Mouse (Mus musculus) C2C12 (cell line): Measurements from ENCODE around the gene Tmsb10. TPM values are rescaled to one million over a fixed set of nuclear protein-coding genes. Genes with fewer than 3 reads are reported as not detected.

Experiments
- H3K27me3 ChIP-seq: one replicate; pipeline ENCODE4 v1.6.1; 2011; ENCODE audit not compliant: control insufficient read depth, insufficient read depth, insufficient read length
- H3K36me3 ChIP-seq: one replicate; pipeline ENCODE4 v1.6.1; 2011; ENCODE audit not compliant: control insufficient read depth, insufficient read depth
- H3K4me3 ChIP-seq: one replicate; pipeline ENCODE4 v1.5.1; 2011; ENCODE audit warnings: mild to moderate bottlenecking, control low read depth; ENCODE audit not compliant: poor library complexity, insufficient read depth, severe bottlenecking
- H3K79me2 ChIP-seq: one replicate; pipeline ENCODE4 v1.6.1; 2011; ENCODE audit not compliant: control insufficient read depth, insufficient read depth
- H3K79me3 ChIP-seq: one replicate; pipeline ENCODE4 v1.6.1; 2011; ENCODE audit warnings: low read depth, control low read depth
- H3ac ChIP-seq: one replicate; pipeline ENCODE3; 2011; ENCODE audit warnings: low read depth; ENCODE audit not compliant: control insufficient read depth, insufficient read length
- CEBPB ChIP-seq: IDR thresholded peaks from one replicate; pipeline ENCODE4 v1.6.1; 2011; ENCODE audit warnings: low read depth, mild to moderate bottlenecking, control low read depth, moderate library complexity
- CTCF ChIP-seq: IDR thresholded peaks from one replicate; pipeline ENCODE4 v1.5.1; 2011; ENCODE audit not compliant: control insufficient read depth, insufficient read depth, insufficient read length
- FOSL1 ChIP-seq: IDR thresholded peaks from one replicate; pipeline ENCODE4 v1.8.0; 2011; ENCODE audit warnings: mild to moderate bottlenecking, low read length; ENCODE audit not compliant: poor library complexity, insufficient read depth, severe bottlenecking
- MAX ChIP-seq: IDR thresholded peaks from one replicate; pipeline ENCODE4 v1.6.1; 2011; ENCODE audit warnings: mild to moderate bottlenecking, control low read depth
- MYOD1 ChIP-seq: IDR thresholded peaks from one replicate; pipeline ENCODE4 v1.6.1; 2011; ENCODE audit warnings: low read depth; ENCODE audit not compliant: control insufficient read depth, insufficient read length
- MYOG ChIP-seq: IDR thresholded peaks from one replicate; pipeline ENCODE4 v1.6.1; 2011; ENCODE audit not compliant: control insufficient read depth, insufficient read length; ENCODE audit errors: extremely low read depth
- USF1 ChIP-seq: IDR thresholded peaks from one replicate; pipeline ENCODE4 v1.6.1; 2011; ENCODE audit warnings: low read depth, mild to moderate bottlenecking, control low read depth, moderate library complexity
- polyA plus RNA-seq: library from polyadenylated mRNA; unstranded; fragments of >200 nt; fragmentation: generic; extraction: Trizol; gene quantifications from one replicate; pipeline ENCODE4 v1.2.1, GENCODE M21; 2012; ENCODE audit warnings: missing spikeins

Tmsb10 gene
- polyA plus RNA-seq, 1 experiment = 3,526 TPM

DNA sequence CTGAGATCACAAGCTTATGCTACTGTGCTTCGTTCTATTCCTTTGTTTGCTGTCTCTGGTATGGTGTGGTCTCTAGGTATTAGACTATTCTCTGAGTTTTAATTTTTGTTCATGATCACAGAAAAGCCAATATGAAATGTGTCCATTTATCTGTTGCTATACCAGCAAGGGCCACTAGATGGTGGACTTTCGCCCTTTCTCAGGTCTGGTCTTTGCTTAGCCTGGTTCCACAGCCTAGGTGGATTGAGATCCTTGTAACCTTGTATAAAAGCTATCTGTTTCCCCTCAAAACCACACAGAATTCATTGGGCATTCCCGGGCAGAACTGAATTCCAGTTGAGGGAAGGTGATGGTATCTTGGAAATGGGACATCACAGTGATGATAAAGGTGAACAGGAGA is 18.1 kb downstream of the Tmsb10 start:
- Histone ChIP-seq H3K79me3 (no peaks in the 10 kb centered on the region), H3K36me3 (no peaks in the 10 kb centered on the region), H3ac (no peak overlapping the region), H3K79me2 (no peaks in the 10 kb centered on the region), H3K27me3 (no peaks in the 10 kb centered on the region), H3K4me3 (no peak overlapping the region)
- TF ChIP-seq CTCF (peak; percentile 53), MYOD1 (no peak), CEBPB (no peak), FOSL1 (no peak), USF1 (no peak), MYOG (no peak), MAX (no peak)

GRCm38 (mm10) chr6:72937859-72938258 is 20.7 kb downstream of the Tmsb10 start:
- no peak overlapping the region for H3ac ChIP-seq
- H3K79me3 ChIP-seq = no peaks in the 10 kb centered on the region

DNA sequence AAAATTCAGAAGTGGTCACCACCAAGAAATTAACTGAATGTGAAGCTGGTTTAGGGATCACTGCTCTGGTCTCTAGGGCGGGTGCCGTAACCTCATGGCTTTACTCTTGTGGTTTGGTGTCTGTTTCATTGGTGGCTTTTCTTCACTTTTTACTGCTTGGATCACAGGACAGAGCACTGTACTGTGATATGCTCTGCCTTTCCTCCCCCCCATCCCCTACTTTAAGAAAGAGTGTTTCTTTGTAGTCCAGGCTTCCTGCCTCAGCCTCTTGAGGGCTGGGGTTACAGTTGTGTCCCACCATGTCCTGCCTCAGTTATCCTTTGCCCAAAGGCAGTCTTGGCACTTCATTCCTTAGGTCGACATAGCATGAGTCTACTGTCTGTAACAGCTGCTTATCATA is 21.1 kb downstream of the Tmsb10 start:
- H3K79me3 ChIP-seq = no peaks in the 10 kb centered on the region
- TF ChIP-seq FOSL1 = no peak
- H3K4me3 ChIP-seq = no peak overlapping the region
- no peaks in the 10 kb centered on the region for H3K79me2 ChIP-seq
- H3K36me3 ChIP-seq = no peaks in the 10 kb centered on the region
- H3K27me3 ChIP-seq = no peaks in the 10 kb centered on the region
- H3ac ChIP-seq = no peak overlapping the region

More at GRCm38 (mm10) chr6:72937859-72938258, 20.7 kb downstream of the Tmsb10 start:
- H3K27me3 ChIP-seq = no peaks in the 10 kb centered on the region
- no peak for TF ChIP-seq CTCF
- no peak for TF ChIP-seq CEBPB
- no peak for TF ChIP-seq USF1
- no peak for TF ChIP-seq MYOG
- no peaks in the 10 kb centered on the region for H3K79me2 ChIP-seq
- no peaks in the 10 kb centered on the region for H3K36me3 ChIP-seq
- H3K4me3 ChIP-seq = no peak overlapping the region

GRCm38 (mm10) chr6:72932955-72933354 is 25.6 kb downstream of the Tmsb10 start:
- no peaks in the 10 kb centered on the region for H3K79me3 ChIP-seq
- no peak overlapping the region for H3K4me3 ChIP-seq
- no peaks in the 10 kb centered on the region for H3K36me3 ChIP-seq
- TF ChIP-seq USF1 (no peak), MAX (no peak), FOSL1 (no peak), MYOG (no peak), MYOD1 (no peak), CTCF (no peak), CEBPB (no peak)
- H3ac ChIP-seq = no peak overlapping the region
- no peaks in the 10 kb centered on the region for H3K27me3 ChIP-seq
- H3K79me2 ChIP-seq = no peaks in the 10 kb centered on the region

DNA sequence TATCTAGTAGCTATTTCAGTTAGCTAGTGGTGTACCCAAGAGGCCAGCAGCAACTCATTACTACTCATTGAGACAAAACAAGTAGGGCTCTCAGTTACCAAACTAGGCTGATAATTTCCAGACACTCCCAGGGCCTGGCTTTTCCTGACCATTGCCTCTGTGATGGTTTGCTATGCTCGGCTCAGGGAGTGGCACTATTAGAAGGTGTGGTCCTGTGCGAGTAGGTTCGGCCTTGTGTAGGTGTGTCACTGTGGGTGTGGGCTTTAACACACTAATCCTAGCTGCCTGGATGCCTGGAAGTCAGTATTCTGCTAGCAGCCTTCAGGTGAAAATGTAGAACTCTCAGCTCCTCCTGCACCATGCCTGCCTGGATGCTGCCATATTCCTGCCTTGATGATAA is 27.0 kb downstream of the Tmsb10 start:
- H3K27me3 ChIP-seq = no peaks in the 10 kb centered on the region
- no peak for TF ChIP-seq USF1
- no peak for TF ChIP-seq MAX
- no peak for TF ChIP-seq MYOD1
- TF ChIP-seq MYOG = no peak
- TF ChIP-seq FOSL1 = no peak
- no peak for TF ChIP-seq CTCF
- no peak for TF ChIP-seq CEBPB
- H3K4me3 ChIP-seq = no peak overlapping the region
- H3K79me3 ChIP-seq = no peaks in the 10 kb centered on the region
- H3ac ChIP-seq = no peak overlapping the region
- H3K36me3 ChIP-seq = no peaks in the 10 kb centered on the region
- no peaks in the 10 kb centered on the region for H3K79me2 ChIP-seq

GRCm38 (mm10) chr6:72929795-72930398 is 28.7 kb downstream of the Tmsb10 start:
- H3K4me3 ChIP-seq = no peak overlapping the region
- TF ChIP-seq CEBPB = no peak
- TF ChIP-seq MYOD1 = no peak
- no peak for TF ChIP-seq MYOG
- no peak for TF ChIP-seq FOSL1
- no peak for TF ChIP-seq CTCF
- TF ChIP-seq MAX = no peak
- no peak for TF ChIP-seq USF1
- no peaks in the 10 kb centered on the region for H3K79me2 ChIP-seq
- no peaks in the 10 kb centered on the region for H3K36me3 ChIP-seq
- no peaks in the 10 kb centered on the region for H3K27me3 ChIP-seq
- H3K79me3 ChIP-seq = no peaks in the 10 kb centered on the region
- H3ac ChIP-seq = no peak overlapping the region
